Mouse (Mus musculus): ENCODE data around the gene Tmem164. TPM values are rescaled to one million over a fixed set of nuclear protein-coding genes. Genes with fewer than 3 reads are reported as not detected.

Tmem164 gene
- total RNA-seq, 2 experiments from 2014 or later: 30.1 to 30.4 TPM

DNA sequence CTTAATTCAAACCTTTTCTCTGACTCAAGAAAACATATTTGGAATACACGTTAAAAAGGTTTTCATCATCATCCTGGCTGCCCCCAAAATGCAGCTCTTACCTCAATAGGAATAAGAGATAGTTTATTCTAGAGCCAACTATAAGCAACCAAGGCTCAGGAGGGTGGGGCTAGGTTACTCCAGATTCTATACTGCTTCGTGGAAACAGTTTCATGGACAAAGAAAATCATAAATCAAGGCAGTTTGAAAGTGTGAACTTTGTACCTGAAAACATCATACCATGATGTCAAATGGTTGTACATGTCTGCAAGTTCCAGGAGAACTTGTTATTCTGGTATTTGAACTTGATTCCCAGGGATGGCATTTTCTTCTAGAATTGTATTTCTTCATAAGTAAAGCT is 48.3 kb downstream of the Tmem164 start:
- no peak for DNase-seq (ENCODE audit: low spot score in 2 of 2)
- intact Hi-C loops (cut with DNase I): loop anchor here (5.0 kb wide), 1 partner anchor 47 kb away; the partner anchor contains the start of gene Tmem164

DNA sequence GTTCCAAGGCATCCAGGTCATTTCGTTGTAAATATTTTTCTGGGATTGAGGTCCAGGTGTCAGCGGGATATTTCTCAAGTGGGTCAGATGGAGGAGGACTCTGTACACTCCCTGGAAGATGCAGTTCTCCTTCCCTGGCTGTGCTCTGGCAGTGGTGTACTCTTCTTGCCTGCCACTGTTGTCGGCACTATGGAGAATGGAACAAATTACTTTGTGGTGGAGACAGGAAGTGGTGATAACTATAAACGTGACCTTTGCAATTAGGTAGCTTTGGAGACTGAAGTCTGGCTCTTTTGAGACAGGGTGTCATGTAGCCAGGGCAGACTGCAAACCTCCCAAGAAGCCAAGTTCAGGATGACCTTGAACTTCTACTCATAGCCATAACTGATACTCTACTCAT is 55.9 kb downstream of the Tmem164 start:
- no peak for DNase-seq (ENCODE audit: low spot score in 2 of 2)
- intact Hi-C loops (cut with DNase I): no loop called here

DNA sequence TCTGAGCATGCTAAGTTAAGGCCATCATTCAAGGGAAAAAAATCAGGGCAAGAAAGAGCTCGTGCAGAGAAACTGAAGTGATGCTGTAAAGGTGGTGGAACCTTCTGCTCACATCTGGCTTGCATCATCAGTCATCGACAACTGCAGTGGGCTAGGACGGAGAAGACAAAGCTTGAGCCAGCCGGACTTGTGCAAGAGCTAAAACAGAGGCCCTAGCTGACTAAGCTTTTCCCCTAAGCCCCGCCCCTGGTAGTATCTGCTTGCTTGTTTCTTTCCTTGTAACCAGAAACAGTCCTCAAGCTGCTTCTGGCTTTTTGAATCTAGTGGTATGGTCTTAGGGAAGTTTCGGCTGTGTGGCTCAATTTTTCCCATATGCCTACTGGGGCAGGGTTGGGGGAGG is 56.5 kb downstream of the Tmem164 start:
- no peak for DNase-seq (ENCODE audit: low spot score in 2 of 2)
- intact Hi-C loops (cut with DNase I): no loop called here

DNA sequence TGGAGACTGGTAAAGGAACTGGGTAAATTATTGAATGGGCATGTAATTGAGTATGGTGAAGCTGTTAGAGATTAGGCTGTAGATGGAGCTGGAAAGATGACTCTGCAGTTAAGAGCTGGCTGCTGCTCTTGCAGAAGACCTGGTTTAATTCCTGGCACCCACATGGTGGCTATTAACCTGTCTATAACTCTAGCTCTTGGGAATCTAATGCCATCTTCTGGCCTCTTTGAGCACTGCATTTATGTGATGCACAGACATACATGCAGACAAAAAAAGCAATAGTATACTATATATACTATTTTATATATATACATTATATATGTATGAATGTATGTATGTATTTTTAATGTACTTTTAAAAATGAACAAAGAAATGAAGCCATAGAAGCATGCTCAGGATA is 66.2 kb downstream of the Tmem164 start:
- intact Hi-C loops (cut with DNase I): no loop called here
- DNase-seq (ENCODE audit: low spot score in 2 of 2): no peak

DNA sequence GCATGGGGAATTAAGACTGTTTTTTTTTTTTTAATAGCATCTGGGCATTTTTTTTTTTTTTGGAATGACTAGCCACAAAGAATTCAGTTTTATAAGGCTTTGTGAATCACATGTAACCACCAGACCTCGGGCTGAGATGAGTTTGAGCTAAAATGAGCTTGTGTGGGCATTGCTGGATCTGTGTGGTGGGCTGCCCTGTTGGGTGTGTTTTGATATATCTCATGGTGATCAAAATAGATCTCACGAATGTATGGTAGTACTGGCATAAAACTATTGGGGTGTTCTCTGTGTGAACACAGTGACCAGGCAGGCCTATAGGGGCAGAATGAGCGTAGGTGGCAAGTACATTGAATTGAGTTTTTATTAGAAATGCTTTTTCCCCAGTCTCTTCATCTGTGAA is 67.4 kb downstream of the Tmem164 start:
- intact Hi-C loops (cut with DNase I): no loop called here
- DNase-seq (ENCODE audit: low spot score in 2 of 2): peak in 1 of 2 experiments; percentile 68

DNA sequence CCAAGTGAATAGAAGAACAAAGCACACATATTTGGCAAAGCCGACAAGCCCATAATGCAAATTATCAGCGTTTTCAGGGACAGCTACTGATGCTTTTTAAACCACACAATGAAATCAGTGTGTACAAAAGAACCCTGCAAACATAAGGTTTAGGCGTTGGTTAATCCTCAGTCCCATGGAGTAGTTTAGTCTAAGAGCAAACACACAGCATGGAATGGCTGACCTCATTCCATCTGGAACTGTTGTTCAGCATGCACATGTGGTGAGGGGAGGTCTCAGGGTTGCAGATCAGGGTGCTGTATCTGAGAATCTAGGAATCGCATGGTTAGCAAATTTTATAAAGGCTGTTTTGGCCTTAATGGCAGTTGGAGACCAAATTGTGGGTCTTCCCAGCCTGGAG is 69.6 kb downstream of the Tmem164 start:
- DNase-seq (ENCODE audit: low spot score in 2 of 2): no peak
- intact Hi-C loops (cut with DNase I): no loop called here

DNA sequence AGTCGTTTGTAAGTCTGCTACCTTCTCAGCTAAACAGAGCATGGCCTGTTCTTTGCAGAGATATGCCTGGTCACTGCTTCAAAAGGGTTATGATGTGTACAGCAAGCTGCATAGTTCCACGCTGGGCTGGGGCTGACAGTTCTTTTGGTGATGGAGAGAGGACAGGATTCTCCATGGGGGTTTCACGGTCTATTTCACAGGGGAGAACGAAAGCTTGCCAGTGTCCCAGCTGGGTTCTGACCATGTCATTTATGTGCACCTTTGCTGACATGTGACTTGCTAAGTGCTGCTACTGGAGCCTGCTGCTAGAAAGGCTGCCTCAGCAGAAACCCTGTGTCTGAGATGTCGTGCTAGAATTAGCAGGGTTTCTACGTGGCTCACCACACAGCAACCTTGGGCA is 74.3 kb downstream of the Tmem164 start:
- DNase-seq (ENCODE audit: low spot score in 2 of 2): no peak
- intact Hi-C loops (cut with DNase I): no loop called here

DNA sequence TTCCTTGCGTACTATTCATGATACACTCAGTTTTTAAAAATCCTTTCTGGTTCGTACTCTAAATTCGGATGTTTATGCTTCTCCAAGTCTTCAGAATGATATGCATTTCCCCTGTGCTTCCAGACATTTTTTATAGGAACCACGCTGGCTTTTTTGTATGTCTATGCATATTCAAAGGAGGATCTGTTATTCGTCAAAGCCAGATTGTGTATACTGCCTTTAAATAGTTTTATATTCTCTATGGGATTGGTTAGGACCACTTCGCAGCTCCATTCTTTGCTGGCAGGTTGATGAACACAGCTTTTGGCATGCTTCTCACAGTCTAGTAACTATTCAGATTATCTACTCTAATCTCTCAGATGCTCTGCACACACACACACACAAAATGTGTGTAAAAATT is 79.2 kb downstream of the Tmem164 start:
- DNase-seq (ENCODE audit: low spot score in 2 of 2): peak in 1 of 2 experiments; percentile 11
- intact Hi-C loops (cut with DNase I): no loop called here

DNA sequence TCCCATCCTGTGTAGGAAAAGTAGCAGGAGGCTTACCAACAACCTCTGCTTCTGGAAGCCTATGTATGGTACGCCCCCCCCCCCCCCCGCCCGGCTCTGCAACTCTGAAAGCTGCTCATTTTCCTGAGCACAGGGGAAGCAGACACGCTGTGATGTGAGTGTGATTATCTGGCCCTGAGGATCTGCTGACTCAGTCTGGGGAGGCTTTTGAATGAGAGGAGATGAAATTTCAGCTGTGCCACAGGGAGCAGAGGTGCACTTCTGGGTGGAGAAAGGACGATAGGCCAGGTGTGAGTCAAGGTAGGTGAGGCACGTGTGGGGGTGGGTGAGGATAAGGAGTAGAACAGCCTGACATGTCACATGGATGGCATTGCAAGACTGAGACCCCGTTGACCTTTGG is 82.1 kb downstream of the Tmem164 start:
- intact Hi-C loops (cut with DNase I): no loop called here

DNA sequence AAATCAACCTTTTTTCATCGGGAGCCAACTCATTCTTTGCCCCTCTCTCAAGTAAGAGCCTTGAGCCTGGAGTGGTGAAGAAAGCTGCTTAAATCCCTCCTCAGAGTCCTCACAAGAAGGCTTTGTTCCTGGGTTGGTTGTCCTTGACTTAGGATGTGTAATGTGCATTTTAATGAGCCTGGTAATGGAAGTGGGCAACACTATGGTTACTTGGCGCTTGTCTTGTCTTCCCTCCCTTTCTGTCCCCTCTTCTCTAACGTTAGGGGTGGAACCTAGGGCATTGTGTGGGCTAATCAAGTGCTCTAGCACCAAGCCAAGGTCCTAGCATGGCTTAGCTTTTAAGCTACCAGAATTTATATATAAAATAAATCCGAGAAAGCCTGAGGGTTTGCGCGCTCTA is 88.5 kb downstream of the Tmem164 start:
- DNase-seq (ENCODE audit: low spot score in 2 of 2): no peak
- intact Hi-C loops (cut with DNase I): no loop called here

More for the DNA sequence above, 82.1 kb downstream of the Tmem164 start:
- DNase-seq (ENCODE audit: low spot score in 2 of 2): no peak

DNA sequence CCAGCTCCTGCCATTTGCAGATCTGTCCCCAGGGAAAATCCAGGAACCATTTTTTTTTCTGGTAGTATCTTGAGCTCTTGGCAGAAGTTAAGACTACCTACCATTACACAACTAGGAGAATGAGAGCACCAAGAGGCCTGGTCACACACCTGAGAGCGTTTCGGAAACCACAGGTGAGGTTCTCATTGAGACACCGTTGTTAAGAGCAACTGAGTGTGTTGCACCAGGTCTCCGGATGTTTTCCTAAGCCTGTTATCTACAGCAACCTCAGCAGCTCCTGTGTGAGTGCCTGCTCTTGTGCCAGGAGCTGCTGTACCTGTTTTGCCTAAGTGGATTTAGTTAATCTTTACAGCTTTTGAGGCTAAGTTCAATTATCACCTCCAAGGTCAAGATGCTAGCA is 92.5 kb downstream of the Tmem164 start:
- DNase-seq (ENCODE audit: low spot score in 2 of 2): no peak
- intact Hi-C loops (cut with DNase I): no loop called here

DNA sequence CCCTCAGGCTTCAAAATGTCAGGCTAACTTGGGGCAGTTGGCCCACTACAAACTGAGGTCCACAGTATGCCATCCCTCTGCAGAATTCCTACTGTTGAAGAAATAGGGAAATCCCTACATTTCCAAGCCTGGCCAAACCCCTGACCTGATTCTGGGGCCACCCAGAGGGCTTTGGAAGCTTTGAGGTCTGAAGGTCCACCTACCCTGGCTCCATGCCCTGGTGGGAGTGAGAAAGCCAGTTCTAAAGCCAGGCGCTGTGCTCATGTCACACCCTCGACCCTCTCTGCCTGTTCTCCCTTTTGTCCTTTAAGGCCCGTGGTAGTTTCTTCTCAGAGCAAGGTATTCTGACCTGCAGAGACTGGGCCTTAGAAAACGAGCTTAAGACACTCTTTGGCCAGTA is 94.9 kb downstream of the Tmem164 start:
- no peak for DNase-seq (ENCODE audit: low spot score in 2 of 2)
- intact Hi-C loops (cut with DNase I): no loop called here

DNA sequence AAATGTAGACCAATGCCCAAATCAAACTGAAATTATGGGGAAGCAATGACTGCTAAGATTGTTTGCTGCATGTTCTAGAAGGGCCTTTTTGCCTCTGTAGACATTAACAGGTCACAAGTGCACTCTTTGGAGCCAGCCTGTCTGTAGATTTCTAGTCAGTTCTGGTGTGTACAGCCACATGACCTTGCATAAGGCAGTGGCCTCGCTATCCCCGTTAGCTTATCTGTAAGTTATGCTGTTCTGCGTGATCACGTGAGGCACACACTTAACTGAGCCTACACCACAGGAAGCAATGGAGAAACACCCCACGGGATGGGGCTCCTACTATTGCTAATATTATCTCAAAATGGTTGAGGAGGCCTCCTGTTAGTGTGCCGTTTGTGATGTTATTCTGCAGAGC is 97.4 kb downstream of the Tmem164 start:
- no peak for DNase-seq (ENCODE audit: low spot score in 2 of 2)
- intact Hi-C loops (cut with DNase I): no loop called here

DNA sequence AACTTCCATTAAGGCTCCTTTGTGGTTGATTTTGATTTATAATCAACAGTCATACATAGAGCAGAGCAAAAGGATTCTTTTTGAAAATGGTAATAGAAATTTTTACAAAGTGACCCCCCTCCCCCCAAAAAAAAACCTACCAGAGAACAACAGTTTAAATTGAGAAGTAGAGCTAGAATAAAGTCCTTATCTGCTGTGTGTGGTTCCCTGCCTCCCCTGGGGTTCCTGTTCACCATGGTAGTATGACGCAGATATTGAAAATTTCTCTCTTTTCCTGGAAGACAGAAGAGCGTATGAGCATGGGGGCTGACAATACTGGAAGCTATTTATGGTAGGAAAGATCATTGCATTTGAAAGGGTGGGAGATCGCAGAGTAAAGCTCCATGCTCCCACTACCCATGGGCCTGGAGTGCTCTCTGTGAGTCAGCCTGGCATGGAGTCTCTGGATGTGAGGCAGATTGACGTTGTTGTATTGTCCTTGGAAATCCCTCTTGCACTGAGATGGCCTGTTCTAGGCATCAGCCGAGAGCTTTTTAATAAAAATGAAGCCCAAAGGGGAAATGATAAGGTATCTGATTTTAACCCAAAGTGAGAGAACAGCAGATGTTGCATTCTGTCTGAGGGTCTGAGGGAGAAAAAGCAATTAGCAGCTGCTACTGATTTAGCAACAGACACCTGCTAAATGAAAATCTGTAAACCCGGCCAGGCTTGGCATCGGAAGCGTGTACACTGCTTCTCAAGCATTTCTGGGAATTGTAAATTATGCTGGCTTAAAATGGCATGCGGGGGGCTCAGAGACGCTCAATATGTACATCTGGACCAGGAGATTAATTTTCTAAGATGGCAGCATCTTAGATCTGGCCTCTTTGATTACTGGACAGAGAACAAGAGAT is 105.2 kb downstream of the Tmem164 start:
- intact Hi-C loops (cut with DNase I): no loop called here
- peak; percentile 3 to 31 for DNase-seq (ENCODE audit: low spot score in 2 of 2)

DNA sequence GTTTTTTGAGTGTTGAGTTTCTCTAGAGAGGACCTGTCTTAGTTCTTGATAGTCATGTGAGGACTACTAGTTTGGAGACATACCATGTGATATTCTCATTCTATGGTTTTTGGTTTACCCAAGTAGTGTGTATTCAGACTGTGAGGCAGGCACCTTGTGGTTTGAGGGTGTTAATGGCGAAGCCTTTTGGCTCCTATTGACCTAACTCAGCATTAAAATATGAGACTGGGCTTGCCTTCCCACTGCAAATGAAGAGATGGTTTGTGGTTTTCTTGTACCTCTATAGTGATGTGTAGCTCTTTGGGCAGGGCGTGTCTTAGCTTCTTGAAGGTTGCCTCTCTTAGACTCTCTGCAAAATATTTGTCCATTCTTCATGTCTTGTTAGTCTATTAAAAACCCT is 111.0 kb downstream of the Tmem164 start:
- no peak for DNase-seq (ENCODE audit: low spot score in 2 of 2)
- intact Hi-C loops (cut with DNase I): no loop called here

DNA sequence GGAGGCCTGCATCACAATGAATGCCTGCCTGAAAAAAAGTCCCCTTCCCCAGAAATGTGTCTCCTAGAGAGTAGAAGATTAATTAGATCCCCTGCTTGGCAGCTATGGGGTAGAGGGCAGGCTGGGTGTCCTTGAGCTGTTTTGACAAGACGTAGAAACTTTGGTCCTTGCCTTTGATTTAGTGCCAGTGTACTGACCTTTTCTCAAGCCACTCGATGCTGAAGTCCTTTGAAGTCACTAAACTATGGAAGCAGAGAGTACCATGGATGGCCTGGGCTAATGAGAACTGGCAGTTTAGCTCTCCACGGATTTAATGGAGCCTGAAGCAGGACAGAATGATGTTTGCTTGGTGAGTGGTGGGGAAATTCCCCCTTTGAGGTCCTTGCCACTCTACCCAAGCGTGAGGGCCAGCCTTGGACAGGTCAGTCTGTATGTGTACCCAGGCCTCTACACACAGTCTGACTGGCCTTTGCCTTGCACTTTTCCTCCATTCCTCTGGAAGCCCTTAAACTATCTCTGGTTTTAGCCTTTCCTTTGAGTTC is 112.9 kb downstream of the Tmem164 start:
- intact Hi-C loops (cut with DNase I): no loop called here
- DNase-seq (ENCODE audit: low spot score in 2 of 2): peak in 1 of 2 experiments; percentile 8

DNA sequence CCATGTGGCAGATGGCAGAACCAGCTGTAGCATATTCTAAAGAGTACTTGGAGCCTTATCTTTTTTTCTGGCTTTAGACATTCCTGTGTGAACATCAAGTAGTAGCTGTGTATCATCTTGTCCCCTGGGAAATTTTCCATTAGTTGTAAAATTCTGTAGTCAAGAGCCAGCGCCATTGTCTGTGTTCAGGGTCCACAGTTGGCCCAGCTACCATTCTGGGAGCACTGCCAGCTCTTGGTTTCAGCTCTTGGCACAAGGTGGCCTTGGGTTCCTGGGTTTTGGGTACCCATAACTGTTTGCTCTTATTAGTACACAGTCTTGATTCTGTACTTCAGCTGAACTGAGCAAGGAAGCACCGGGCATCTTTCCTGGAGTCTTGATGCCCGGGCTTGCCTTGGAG is 123.4 kb downstream of the Tmem164 start:
- DNase-seq (ENCODE audit: low spot score in 2 of 2): peak; percentile 17 to 33
- intact Hi-C loops (cut with DNase I): no loop called here

DNA sequence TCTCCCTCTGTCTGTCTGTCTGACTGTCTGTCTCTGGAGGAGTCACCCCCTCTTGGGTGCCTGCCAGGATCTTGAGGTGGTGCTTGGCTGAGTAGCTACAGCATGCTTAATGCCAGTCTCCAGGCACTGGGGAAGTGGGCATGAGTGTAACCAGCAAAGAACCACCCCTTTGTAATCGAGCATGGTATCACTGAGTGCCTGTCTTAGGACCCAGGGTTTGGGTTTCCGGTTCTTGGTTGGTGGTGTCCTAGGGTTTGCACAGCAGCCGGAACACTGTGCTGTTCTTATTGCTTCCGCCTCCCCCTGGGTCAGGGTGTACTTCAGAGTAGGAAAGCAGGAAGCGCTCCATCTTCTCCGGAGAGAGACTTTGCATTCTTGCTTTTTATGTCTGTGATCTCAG is 124.9 kb downstream of the Tmem164 start:
- intact Hi-C loops (cut with DNase I): loop anchor here (2.0 kb wide), 1 partner anchor 125 kb away; the partner anchor contains the start of gene Tmem164

DNA sequence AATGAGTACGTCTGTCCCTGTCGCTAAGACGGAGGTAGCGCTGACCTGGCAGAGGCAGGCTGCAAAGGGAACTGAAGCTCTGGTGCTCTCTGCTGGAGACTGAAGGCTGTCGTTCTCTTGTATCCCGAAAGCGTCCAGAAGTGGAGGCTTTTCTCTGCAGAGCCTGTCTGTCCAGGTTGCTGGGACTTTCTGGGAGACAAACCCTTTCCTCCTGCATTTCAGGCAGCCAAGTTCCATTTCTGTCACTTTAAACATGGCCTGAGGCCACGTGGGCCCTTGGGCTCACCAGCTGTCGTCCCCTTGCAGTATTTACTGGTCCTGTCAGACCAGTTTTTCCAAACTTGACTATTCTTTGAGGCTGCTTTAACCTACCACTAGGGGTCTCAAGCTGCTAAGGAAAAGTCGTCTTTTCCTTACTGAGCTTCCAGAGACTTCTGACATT is 125.4 kb downstream of the Tmem164 start:
- intact Hi-C loops (cut with DNase I): loop anchor here (2.0 kb wide), 1 partner anchor 126 kb away; the partner anchor contains the start of gene Tmem164
- DNase-seq (ENCODE audit: low spot score in 2 of 2): peak; percentile 24 to 48

More for the DNA sequence above, 124.9 kb downstream of the Tmem164 start:
- DNase-seq (ENCODE audit: low spot score in 2 of 2): no peak

DNA sequence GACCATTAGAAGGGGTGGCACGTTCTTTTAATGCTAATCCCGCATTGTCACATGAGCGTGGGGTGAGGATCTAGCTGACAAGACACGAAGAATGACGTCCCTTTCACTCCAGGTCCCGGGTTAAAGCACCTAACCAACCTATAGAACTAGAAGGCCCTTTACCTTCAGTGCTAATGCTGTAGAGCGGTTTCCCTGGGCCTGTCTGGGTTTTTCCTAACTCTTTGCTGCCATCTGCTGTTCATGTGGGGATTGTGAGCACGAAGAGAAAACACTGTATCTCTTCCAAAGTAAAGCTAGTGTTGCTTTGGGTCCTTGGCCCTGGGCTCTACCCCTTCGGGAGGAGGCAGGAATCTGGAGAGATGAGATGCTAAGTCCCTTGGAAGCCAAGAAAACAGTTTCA is 127.2 kb downstream of the Tmem164 start:
- intact Hi-C loops (cut with DNase I): loop anchor here (1.0 kb wide), 1 partner anchor 254 kb away; no protein-coding TSS in a partner anchor
- DNase-seq (ENCODE audit: low spot score in 2 of 2): peak; percentile 57 to 71

DNA sequence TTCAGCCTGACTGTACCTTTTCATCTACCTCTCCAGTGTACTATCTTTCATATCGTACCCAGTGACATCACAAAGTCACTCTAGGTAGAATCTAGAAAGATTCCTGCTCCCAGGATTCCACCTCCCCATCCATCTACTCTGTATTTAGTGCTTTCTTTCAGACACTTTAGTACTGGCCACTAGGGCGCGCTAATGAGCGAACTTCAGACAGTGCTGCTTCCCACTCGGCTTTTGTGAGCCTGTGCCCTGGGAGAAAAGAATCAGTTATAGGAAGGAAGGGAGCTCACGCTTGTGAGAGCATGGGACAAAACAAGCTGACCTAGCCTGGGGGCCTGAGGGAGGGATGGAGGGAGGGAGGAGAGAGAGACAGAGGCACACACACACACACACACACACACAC is 131.9 kb downstream of the Tmem164 start:
- intact Hi-C loops (cut with DNase I): no loop called here

More for the DNA sequence above, 131.9 kb downstream of the Tmem164 start:
- peak; percentile 33 to 52 for DNase-seq (ENCODE audit: low spot score in 2 of 2)

Measured in left cerebral cortex, postnatal 25 days (tissue).